Mouse (Mus musculus) mesoderm, embryonic 11.5 days (tissue): Measurements from ENCODE around the gene Nucb2.

Source experiments
- DNase-seq: peaks from one replicate; pipeline ENCODE4 v3.0.0-alpha.2; 2012; ENCODE audit warnings: low read depth, low spot score

Gene Nucb2

DNA sequence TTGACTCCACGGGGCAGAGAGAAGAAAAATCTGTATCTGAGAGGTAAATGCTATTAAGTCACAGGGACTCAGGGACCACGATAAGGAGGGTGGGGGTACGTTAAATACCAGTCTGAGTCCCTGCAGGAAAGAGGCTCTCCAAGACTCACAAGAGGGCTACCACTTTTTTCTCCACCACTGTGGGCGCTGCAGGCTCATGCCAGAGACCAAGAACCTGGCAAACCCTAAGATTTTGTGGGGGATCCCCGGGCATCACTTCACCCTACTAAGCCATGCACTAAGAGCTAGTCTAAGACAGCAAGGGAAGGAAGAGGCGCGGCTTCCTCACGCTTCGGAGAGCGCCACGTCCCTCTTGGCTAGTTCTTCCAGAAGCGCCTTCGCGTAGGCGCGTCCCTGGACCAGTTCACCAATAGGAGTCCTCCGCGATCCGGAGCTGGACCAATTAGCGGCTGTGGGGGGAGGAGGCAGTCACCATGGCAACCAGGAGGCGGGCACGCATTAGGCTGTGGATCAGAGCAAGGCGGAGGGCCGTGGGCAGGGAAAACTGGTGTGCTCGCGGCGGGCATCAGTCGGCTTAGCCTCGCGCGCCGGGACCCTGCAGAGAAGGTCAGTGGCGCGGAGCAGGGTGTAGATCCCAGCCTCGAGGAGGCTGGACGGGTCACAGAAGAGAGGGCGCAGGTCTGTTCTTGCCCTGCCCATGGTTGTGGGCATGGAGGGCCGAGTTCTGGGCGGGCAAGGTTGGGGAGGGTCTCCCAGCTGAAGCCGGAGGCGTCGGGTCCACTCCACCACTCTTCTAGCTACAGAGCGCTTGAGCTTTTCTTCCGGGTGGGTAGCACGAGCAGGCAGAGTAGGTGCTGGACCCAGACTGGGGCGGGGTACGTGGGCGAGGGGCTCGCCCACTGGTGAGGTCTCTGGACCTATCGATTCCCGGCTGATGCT is at the start of gene Nucb2:
TSS of gene Nucb2 (plus strand) at position 491 of the 939 bp plus-strand sequence.
- peak; percentile 98 for DNase-seq

DNA sequence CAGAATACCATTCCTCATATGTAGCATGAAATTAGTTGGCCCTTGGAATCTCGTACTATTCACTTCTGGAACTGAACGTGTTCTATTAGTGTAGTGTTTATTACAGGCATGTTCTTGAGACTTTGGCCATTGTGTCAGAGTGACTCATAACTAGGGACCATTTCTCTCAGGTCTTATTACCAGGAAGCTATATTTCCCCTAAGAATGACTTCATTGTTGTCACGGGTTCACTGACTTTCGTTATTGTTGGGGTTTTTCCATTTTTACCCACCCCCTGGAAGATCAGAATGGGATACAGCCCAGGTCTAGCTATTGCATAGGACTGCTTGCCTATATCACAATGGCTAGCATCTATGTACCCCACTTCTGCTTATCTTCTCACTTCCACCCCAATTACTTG is 47.2 kb upstream of the Nucb2 start:
- no peak for DNase-seq

DNA sequence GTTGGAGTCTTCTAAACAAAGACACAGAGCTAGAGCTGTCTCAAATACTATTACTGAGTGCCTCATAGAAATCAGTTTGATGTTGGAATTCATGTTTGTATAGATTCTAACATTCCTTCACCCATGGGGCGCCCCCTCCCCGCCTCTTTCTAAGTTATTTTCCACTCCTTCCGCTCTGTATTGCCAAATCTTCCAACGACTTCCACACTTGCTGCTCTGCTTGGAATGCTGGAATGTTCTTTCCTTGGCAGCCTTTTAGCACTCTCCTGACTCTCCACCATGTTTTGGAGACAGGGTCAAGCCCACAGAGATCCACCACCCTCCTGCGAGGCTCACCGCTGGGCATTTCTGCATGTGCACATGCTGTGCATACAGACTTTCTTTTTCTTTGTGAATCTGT is 46.8 kb upstream of the Nucb2 start:
- no peak for DNase-seq

DNA sequence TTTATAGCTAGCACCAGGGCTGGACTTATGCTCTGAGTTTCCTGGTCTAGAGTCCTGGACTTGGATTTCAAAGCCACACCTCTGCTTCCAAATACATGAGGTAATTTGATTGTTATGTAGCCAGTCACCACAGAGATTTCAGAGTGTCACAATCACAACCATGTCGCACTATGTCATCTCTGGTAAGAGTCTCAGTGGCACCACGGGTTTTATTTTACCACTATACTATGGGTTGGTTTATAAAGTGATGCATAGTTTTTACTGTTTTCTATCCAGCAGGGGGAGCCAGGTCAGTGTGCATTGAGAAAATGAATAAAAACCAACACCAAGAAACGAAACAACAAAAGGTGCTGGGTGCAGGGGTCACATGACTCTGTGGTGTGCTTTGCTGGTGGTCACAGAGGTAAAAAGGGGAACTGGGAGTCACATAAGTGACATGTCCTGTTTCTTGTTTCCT is 45.2 kb upstream of the Nucb2 start:
- DNase-seq, result peak; percentile 23

DNA sequence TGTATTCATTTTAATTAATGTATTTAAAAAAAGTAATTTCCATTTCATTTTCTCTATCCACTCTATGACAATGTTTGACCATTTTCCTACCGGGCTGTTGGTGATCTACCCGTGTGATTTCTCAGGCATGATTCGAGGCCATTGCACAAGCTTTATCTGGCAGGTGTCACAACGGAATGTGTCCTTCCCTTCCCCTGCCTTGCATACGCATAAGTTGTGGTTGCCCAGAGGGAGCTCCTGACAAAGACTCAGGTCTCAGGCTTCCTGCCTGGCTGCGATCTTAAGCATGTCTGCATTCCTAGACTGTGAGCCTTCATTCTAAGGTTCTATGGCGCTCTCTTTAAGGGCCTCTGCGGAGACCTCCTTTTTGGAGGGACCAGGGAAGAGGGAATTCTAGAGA is 42.1 kb upstream of the Nucb2 start:
- DNase-seq, result peak; percentile 9

DNA sequence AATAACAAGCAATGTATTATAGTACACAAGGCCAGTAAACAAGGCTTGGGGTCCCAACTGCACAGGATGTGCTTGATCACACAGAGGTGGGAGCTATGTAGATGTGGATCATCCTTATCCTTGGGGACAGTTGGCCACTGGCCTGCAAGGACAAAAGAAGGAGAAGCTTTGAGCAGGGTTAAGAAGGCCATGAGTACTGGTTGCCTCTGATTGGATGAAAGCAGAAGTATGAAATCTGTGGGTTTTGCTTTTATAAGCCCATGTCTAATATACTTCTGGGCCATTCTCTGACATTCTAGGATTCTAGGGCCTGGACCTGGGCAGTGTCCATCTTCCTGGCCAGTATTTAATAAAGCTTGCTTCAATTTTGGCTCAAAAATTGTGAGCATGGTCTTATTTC is 28.3 kb upstream of the Nucb2 start:
- no peak for DNase-seq

DNA sequence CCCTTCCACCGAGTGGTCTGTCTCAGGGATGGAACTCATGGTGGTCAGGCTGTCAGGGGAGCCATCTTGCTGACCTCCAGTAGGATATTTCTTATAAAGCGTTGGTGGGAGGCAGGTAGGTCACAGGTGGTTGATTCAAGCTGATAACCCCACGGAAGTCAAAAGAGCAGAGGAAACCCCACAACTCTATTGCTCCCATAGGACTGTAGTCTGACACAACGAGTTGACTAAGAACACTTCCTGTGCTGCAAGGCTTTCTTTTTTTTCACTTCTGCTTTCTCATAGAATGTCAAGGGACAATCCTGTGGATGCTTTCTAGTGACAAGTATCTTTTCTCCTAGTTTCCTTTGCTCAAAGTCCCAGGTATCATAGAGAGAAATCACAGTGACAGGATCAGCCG is 27.9 kb upstream of the Nucb2 start:
- no peak for DNase-seq

DNA sequence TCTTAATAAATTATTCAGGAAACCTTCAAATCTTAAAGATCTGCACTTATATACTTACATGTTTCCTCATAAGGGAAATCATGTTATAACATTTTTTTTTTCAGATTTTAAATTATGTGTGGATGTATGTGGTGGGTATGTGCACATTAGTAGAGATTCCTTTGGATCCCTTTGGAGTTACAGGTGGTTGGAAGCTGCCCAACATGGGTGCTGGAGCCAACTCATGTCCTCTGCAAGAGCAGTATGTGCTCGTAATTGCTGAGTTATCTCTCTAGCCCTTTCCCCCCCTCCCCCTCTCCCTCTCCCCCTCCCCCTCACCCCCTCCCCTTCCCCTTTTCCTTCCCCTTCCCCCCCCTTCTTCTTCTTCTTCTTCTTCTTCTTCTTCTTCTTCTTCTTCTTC is 21.1 kb upstream of the Nucb2 start:
- no peak for DNase-seq

DNA sequence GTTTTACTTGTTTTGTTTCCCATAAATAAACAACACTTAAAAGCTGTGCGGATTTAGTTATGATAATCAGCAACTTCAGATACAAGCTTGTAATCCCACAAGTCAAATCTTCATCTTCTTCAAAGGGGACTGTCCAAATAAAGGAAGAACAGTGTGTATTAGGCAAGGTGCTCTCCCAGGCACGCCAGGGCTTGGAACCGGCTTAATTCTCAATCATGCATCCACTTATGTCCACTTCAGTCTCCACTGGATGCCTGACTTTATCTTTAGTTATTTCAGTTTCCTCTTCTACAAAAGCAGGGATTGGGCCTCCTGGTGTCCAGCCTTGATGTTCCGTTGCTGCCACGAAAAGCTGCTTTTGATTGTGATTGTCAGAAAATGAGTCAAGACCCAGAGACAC is 20.4 kb upstream of the Nucb2 start:
- DNase-seq, result no peak

DNA sequence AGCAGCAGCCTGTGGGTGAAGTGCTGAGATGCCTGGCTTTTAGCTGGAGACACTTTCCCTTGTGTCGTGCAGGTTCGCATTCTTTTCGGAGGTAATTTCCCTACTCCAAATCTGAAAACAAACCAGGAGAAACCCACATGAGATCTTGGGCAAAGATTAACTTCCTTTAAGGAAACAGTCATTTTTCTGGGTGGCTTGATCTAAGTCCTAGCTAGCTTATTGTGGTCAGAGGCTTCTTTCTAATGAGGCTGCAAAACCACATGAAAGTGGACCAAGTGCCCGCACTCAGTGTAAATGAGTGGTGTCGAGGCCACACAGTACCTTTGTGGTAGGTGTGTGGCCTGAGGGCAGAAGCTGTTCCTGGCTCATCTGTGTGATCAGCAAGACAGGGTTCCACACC is 20.0 kb upstream of the Nucb2 start:
- no peak for DNase-seq

DNA sequence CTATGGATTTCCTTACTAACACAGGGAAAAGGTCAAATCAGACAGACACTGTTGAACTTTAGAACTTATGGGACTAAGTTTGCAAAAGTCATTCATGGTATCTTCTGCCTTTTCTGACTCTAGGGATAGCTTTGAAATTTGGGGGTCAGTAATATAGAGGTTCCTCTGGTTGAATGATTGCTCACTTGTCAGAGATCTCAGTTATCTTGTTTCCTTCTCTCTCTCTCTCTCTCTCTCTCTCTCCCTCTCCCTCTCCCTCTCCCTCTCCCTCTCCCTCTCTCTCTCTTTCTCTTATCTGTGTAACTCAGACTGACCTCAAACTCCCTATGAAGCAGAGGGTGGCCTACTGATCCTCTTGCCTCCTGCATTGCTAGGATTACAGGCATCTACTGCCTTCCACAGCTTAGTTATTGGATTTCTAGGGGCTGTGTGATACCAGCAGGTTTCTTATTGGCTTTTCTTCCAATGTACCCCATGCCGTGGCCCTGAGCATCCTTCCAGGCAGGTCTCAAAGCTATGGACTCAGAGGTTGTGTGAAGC is 19.0 kb upstream of the Nucb2 start:
- no peak for DNase-seq

DNA sequence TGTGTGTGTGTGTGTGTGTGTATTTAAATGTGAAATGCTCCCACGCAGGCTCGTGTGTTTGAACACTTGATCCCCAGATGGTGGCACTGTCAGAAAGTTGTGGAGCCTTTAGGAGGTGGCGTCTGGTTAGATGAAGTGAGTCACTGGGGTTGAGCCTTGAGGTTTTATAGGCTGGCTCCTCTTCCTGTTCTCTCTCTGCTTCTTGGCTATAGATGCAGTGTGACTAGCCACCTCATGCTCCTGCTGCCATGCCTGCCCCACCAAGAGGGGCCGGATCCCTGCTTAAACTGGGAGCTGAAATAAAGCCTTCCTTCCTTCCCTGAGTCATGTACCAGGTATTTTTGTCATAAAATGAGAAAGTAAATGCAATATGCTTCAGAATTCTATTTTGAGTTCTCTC is 13.1 kb upstream of the Nucb2 start:
- no peak for DNase-seq

DNA sequence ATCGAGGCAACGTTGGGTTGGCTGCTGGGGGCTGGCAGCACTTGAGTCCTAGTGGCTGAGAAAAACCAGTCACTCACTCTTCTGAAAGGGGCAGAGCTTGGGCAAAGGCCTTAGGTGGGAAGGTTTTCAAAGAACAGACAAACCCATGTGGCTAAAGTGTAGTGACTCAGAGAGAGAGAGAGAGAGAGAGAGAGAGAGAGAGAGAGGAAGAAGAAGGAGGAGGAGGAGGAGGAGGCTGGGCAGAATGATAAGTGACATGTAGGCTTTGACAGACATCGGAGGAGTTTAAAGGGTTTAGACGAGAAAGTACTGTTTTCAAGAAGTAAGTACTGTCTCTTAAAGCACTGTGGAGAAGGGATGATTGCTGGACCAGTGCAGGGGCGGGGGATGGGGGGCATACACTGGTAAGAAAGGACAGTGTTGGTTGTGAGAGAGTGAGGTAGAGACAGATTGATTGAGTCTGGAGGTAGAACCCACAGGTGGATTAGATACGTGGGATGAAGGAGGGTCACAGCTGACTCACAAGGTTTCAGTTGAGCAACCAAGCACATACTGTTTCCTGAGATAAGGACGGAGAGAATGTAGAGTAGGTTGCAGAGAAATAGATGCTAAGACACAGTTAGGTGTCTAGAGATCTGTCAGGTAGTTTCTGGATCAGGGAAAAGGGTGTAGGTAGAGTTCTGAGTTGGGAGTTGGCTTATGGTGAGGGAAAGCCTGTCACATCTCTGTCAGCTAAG is 10.7 kb upstream of the Nucb2 start:
- DNase-seq, result no peak

DNA sequence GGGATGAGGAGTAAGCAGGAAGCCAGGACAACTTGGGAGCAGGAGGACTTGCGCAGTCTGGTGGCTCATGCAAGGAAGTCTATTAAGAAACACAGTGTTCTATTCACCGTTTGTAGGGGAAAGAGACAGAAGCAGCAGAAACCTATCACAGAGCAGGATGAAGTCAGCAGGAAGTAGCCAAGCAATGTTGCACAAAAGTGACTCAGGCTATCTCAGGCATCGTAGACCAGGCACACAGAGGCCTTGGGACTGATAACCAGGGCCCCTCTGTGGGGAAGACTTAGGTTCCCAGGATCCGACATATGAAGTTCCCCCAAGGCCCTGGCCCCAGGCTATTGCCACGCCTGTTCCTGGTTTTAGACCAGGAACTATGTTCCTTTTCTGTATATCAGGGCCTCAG is 9.6 kb upstream of the Nucb2 start:
- DNase-seq, result no peak

DNA sequence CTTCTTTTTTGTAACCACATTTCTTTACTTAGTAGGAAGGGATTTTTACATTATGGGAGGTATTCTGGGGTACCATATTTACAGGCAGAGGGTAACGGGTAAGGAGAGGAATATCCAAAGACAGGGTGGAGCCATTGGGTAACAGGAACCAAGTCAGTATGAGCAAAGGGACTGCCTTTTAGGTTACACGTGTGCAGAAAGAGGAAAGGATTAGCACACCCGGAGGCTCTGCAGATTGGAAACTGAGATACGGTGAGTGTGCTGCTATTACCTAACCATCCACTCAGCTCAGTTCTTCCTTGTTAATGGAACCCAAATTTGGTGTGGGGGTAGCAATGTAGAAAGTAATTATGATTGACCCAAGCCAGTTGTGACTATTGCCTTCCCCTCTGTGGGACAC is 7.4 kb upstream of the Nucb2 start:
- no peak for DNase-seq

DNA sequence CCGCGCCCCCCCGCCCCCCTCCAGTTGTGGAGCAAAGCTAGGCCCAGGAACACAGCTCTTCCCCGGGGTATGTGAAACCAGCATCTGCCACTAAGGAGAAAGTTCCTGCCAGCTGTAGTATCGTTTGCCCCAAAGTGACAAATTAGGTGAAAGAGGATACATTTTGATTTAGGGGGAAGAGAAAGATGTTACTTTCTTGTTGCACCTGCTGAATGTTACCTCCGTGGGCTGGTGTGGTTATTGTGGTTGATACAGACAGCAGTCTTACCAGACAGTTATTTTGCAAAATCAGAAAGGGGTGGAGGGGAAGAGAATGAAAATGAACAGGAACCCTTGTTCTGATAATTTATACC is 625 bp downstream of the Nucb2 start:
- peak; percentile 27 for DNase-seq

DNA sequence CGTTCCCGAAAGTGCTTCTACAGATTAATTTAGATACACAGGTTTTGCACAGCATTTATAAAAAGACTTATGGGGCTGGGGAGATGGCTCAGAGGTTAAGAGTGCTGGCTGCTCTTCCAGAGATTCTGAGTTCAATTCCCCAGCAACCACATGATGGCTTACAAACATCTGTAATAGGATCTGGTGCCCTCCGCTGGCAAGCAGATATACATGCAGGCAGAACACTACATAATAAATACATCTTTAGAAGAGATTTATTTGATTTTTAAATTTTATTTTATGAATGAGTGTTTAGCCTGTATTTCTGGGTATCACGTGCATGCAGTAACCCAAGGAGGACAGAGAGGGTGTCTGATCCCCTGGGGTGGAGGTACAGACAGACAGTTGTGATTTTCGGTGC is 9.9 kb downstream of the Nucb2 start:
- DNase-seq, result no peak

DNA sequence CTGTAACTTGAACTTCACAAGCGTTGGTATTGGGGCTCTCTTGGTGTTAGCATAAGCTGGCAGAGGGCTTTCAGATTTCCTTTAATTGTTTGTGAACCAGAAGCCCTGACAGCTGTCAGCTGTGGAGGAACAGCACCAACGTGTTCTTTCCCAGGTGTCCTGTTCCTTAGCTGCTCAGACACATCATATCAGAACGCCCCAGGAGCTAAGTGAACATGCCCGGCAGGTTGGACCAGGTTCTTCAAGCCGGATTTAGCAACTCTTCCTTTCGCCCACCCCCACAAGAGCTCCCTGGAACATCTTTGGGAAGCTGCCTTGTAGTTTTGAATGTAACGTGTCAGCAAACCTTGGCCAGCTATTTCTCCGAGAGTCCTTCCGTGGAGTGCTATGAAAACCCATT is 10.4 kb downstream of the Nucb2 start:
- DNase-seq, result no peak

DNA sequence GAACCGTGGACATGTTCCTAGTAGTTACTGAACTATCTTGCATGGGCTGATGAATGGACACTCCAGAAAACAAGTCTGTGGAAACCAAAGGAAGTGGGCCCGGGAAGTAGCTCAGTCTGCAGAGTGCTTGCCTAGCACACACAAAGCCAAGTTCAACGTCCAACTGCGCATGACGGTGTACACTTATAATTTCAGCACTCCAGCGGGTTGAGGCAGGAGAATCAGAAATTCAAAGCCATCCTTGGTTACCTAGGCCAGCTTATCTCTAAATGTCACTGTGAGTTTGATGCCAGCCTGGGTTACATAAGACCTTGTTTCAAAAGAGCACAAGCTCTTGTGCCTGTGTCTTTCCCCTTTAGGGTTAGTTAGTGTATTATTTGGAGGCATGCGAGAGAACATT is 10.9 kb downstream of the Nucb2 start:
- DNase-seq, result no peak

DNA sequence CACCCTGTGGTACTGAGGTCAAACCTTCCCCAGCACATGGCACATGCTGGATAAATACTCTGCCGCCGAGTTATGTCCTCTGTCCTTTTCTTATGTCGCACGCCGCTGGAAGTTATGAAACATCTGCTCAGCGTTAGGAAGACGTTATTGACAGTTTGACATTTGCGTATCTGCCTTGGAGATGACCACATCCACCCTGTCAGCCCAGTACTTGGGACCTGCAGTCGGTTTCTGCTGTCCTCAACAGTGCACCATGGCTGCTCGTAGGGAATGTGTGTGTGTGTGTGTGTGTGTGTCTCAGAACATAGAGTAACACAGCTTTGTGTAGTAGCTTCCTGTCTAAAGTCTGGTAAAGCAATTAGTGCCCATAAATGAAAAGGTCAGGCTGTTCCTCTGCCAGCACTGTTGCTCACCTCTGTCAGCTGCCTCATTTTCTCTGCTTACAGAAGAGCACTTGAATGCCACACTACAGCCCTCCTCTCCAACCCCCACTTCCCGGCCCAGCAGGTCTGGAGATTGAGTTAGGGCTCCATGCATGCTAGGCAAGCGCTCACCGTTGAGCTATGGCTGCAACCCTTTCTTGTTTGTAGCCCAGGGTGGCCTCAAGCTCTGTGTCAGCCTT is 11.5 kb downstream of the Nucb2 start:
- DNase-seq, result no peak

DNA sequence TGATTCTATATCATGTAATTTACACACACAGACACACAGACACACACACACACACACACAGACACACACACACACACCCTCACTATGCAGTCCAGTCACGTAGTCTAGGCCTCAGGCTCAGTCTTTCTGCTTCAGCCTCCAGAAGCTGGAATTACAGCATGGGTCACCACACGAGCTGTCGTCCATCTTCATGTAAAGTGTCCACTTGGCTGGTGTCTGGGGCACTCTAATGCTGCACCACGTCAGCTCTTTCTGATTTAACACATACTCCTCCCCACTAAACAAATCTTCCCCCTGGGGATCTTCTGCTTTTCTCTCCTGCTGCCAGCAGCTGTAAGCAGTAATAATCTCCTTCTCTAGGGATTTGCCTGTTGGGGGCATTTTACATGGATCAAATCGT is 13.1 kb downstream of the Nucb2 start:
- peak; percentile 63 for DNase-seq

DNA sequence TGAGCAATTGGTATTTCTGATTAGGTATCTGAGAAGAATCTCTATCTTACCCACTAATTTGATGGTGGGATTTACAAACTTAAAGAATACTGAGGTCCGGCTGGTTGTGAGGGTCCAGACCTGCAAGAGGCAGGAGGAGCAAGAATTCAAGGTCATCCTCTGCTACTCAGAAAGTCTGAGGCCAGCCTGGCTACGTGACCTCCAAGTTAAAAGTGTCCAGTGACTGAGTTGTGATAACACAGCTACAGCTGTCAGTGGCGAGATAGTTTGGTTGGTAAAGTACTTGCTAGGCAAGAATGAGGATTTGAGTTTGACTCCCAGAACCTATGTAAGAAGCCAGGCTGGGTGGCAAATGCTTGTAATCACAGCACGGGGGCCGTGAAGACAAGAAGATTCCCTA is 14.0 kb downstream of the Nucb2 start:
- DNase-seq, result no peak
